Mouse (Mus musculus): ENCODE measurements at regions not wholly inside any gene's neighbourhood (a gene's known extent, or its start where the extent isn't known, plus 50 kb on each side); places are given as distances from the start of the nearest gene placed in this dataset.

DNA sequence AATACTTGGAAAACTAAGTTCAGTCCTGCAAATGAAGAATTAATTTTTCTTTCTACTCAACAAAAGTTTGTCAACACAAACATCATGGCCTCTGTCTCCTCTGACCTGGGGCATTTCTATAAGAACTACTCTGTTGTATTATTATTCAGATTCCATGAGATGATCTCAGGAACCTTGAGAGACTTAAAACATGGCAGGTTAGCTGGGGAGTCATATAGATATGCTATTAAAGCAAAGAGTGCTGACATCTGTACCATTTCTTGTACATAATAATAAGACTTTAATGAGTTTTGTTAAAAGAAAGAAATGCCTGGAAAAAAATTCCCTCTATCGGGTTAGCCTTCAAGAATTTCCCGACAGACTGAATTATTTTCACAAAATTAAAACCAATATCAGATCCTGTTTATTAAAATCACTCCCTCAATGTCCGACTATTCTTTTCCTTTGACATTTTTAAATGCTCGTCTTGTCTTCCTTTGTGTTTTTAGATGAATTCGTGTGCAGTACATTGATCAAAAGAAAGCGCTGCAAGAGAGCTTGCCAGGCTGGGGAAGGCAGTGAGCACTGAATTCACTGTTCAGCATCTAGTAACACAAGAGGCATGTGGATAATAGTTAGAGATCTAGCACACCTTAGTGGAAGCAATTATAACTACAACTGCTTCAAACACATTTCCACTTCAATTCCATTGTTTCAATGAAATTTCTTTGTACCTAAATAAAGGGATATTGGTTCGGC is 145.0 kb upstream of the Cxadr start:
- DNase-seq (ENCODE audit: low spot score) = peak; percentile 29

DNA sequence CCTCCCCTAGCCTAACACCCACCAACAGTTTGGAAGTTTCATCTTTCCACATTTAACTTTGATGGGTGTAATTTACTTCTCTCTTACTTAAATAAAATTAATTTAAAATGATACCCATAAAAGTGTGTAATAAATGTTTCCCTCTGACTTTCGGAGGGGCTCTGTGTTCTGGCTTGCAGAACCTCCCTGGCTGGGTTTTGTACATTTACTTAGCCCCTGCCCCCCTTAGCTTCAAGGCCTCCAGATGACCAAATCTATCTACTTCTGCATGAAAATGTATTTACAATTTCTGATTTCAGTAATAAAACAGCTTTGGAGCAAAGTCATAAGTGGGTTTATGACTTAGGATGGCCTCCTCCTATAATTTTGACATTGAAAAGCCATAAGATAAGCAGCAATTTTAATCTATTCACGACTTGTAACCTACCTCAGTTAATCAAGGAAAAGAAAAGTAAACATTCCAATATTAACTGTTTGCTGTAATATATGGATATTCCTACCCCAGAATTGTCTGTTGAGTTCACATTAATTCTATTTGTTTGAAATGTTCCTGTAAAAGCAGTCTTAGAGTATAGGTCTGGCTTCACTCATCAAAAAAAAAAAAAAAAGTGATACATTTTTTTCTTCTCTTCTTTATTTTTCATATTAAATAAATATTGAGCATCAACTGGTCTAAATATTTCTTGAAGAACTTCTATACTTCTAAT is 147.2 kb upstream of the Cxadr start:
- no peak for DNase-seq (ENCODE audit: low spot score)

DNA sequence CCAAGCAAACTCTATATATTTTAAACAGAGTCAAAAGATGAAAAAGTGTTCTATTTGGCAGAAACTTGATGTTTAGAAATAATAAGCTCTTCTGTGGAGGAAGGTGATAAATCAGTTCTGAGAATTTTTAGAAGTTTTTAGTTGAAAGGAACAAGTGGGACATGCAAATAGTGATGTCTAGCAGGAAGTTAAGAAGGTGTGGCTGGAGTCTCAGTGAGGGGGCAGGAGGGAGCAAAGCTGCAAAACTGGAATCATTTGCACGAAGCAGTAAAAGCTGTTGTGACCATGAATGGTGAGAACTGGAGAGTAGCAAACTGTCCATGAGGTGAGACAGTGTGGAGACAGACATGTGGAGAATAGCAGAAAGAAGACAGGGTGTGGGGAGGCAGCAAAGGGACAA is 157.1 kb upstream of the Cxadr start:
- no peak for DNase-seq (ENCODE audit: low spot score)

DNA sequence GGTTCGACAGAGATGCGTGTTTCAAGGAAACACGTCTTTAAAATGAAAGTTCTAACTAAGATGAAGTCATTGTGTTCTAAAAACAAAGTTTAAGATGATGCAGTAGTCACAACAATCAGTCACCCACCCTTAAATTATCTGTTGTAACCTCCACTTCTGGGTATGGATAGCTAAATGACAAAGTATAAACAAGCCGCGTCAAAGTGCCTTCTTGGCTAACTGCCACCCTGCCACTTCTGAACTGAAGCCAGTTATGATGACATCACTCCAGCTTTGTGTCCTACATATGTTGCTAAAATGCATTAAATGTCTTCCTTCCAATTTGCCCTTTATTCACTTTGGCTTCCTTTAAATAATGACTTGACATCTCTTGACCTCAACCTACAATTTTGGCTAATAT is 165.8 kb upstream of the Cxadr start:
- DNase-seq (ENCODE audit: low spot score) = no peak

DNA sequence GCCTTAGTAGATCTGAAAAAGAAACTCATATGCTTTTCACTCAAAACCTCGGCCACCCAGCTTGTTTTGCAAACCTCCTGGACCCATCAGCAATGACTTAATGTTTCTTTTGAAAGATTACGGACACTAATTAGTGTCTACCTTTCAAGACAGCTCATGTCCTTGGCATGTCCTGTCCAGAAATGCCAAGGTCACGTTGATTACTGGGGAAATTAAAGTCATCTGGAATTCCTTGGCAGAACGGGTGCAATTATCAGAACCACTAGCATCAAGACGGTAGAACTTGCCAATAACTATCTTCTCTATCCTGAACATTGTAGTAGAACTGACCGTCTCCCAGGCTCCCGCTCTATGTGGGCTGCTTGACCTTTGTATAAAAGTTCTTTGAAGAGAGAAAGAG is 166.8 kb upstream of the Cxadr start:
- no peak for DNase-seq (ENCODE audit: low spot score)

DNA sequence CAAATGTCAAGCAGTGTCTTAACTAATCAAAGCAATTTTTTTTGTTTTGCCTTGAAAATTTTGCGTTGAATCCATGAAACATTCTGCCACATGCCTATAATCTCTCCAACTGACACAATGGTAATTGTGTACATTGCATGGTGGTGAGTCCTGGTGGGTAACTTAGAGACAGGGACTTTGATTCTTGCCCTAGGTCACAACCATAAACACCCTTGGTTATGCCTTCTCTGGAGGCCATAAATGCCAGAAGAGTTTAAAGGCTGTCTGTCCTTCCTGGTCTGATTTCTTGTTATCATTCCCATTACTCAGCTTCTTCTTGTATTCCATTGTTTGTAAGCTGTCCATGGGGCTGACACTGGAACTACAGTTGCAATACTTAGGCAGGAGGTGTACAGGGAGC is 179.6 kb upstream of the Cxadr start:
- DNase-seq (ENCODE audit: low spot score) = no peak

DNA sequence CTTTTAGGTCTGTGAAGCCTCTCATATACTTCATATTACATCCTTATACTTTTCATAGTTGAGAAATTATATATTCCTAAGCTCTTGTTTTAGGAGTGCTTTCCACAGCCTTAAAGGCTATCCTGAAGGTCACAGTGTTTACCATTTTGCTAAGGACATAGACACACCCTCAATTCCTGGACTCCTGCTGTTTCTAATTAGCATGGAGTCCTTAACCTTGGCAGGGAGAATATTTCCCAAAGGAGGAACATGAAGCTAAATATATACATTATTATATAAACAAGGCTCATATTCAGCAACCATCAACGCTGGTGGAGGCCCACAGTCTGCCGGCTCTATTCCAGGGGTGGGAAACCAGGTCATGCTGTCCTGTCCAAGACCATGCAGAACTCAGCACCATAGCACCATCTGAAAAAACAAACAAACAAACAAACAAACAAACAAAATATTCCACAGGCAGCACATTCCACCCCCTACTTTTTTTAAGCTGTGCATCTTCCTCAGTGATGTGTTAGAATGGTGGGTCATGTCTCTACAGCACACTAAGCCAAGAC is 180.9 kb upstream of the Cxadr start:
- DNase-seq (ENCODE audit: low spot score) = no peak

DNA sequence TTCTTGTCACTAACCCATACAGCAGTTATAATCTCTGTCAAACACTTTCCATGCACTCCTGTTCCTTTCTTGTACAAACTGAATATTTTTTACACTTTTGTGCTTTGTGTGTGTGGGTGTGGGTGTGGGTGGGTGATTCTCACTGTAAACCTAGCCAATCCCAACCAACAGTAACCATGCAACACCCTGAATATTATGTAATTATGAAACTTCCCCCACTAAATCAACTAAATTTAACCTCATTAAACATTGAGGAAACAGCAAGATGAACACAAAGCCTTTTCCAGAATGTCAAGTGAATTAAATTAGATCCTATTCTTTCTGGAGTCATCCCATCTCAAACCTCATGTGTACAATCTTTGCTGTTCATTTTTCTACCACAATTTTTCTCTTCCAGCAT is 197.0 kb upstream of the Cxadr start:
- DNase-seq (ENCODE audit: low spot score) = no peak

DNA sequence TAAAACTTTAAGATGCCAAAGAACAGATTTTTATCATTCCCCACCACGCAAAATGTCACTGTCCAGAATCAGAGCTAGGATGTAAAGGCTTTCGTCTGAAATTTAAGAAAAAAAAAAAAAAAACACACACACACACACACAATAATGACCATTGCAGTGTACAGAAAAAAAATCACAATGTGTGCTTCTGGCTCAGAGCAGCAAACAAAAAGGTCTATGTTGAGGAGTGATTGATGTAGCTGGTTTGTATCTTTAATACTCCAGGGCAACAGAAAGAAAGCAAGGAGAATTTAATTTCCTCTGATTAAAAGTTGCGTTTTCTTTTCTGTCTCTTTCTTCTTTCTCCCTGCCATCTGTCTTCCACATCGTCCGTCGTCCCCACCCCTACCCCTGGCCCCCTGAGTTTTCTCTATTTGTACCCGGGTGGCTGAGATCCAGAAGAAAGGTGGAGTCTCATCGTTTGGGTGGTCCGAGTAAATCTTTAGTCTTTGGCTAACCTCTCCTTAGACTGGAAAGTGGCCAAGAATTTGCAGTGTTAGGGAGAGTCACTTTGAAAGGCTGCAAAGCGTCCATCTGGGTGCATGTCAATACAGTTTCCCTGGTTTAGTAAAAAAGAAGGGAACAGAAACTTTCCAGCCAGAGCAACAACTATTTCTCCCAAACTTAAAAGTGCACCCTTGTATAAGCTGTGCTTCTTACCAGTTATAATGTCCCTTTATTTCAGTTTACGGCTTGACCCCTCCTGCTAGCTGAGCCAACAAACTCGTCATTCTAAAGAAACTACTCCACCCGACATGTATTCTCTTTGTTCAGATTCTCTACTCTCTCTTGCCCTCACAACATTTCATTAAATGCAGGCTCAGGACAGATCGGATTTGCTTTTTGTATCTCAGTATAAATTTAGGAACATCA is 199.6 kb upstream of the Cxadr start:
- DNase-seq (ENCODE audit: low spot score) = peak; percentile 25

DNA sequence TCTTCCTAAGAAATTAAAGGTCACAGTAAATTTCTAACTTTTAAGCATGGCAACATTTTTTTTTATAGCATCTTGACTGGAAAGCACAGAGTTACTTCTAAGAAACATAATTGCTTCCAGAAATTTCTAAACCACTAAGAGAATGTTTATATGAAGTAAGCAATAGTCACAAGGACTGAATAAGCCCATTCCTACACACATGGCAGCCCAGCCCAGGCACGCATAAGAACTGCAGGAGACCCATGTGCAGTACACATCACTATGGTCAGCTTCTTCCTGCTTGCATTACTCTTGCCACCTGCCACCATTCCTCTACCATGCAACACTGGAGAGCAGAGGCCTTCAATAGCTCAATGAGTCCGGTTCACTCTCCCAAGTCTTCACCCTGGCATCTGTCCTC is 201.4 kb upstream of the Cxadr start:
- DNase-seq (ENCODE audit: low spot score) = no peak

DNA sequence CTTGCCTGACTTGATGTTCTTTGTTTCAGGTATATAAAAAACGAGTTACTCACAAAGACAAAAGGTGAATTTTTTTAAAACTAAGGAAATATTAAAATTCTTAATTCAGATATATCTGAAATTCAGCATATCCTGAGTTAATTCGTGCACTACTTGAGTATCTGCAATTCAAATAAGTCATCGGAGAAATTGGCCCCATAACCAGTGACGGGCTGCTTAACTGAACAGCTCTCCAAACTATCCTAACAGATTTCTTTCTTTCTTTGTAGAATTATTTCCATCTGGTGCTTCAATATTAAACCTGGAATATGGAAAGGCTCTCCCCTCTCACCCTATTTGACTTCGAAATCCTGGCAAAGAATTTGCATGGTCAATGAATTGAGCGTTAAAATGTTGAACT is 202.2 kb upstream of the Cxadr start:
- DNase-seq (ENCODE audit: low spot score) = no peak

DNA sequence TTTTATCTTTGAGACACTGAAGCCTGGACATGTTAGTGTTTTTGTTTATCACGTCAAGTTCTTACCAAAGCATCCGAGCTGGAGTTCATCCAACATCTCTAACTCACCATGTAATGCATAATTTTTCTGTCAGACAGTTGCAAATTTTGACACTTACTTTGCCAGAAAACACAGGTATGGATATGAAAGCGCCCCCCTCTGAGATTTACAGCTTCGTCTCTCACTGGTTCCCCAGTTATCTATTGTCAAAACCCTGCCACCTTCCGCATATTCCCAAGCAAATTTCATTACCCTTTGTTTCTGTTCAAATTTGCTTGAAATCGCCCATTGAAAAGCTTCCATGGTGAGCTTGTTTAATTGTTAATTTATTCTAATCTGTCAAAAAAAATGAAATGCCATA is 202.7 kb upstream of the Cxadr start:
- no peak for DNase-seq (ENCODE audit: low spot score)

DNA sequence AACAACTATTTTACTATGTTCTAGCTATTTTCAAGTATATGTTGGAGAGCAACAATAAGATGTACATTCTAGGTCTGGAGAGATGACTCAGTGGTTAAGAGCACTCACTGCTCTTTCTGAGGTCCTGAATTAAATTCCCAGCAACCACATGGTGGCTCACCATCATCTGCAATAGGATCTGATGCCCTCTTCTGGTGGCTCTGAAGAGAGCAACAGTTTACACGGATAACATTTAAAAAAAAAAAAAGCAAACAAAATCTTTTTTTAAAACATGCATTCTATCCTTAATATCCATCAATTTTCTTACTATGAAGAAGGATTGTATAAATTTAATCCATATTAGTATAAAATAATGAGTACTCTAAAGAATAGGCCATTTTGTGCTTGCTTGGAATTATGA is 204.7 kb upstream of the Cxadr start:
- DNase-seq (ENCODE audit: low spot score) = no peak

DNA sequence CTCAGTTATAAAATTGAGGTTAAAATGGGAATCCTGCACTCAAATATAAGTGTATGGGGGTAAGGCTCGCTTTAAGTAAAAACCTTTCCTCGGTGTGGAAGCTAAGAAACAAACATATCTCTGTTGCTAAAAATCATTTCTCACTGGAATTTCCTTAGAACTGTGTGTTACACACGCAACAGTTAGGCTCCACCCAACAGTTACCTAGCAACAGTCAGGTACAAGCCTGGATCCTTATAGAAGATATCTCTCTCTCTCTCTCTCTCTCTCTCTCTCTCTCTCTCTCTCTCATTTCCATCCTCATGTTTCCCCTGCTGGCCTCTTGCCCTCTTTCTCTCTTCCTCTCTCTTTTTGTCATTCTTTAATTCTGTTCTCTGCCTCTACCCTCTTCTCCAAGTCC is 211.1 kb upstream of the Cxadr start:
- DNase-seq (ENCODE audit: low spot score) = no peak

DNA sequence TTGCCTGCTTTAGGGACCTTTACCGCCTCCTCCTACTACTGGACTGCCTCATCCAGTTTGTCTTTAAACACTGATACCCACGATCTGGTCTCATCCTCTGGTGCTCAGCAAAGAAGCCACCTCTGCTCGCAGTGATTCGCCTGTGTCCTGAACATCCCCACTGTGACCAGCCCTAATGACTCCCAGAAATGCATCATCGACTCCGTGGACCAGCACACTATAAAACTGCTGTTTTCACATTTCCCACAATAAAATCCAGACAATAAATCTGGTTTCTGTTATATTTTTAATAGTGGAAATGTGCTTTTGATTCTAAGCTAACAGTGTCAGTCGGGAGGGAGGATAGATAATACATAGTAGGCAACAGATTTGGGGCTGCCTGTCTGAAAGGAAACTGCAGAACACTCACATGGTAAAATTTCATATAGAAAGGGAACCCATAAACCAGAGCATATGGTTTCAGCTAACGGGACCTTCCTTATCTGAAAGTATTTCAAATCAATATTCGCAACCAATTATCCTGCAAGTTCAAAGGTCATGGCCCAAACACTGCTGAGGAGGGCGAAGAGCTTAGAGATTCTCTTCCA is 233.7 kb upstream of the Cxadr start:
- DNase-seq (ENCODE audit: low spot score) = no peak

DNA sequence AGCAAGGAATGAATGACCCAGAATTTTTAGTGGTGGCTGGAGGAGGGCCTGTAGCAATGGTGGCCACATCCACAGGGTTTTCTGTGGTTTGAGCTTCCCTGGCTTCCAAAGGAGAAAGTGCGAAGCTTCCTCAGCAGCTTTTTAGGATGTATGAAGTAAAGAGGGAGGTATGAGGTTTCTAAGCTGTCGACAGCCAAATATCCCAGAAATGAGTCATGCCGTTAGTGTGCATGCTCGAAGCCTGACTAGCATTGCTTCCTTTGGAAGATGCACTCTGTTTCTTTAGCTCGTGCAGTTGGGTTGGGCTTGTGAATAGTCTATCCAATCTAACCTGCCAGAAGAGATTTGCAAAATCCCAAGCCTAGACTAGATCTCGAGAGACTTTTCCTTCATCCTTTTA is 240.8 kb upstream of the Cxadr start:
- DNase-seq (ENCODE audit: low spot score) = no peak

DNA sequence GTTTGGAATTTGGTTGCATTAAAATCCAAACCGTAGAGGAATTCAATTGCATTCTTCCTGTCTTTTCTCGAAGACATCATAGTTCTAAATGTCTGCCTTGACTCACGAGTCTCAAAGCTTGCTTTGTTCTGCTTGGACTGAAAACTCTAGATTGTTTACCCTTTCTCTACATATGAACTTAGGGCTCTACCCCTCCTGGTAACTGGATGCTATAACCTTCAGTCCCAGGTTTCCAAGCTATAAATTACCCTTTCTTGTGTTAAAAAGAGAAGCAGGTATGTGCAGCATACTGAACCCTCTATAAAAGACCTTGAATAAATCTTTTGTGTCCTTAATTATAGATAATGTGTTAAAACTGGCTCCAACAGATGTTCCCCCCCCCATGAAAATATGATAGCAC is 243.7 kb upstream of the Cxadr start:
- DNase-seq (ENCODE audit: low spot score) = no peak

DNA sequence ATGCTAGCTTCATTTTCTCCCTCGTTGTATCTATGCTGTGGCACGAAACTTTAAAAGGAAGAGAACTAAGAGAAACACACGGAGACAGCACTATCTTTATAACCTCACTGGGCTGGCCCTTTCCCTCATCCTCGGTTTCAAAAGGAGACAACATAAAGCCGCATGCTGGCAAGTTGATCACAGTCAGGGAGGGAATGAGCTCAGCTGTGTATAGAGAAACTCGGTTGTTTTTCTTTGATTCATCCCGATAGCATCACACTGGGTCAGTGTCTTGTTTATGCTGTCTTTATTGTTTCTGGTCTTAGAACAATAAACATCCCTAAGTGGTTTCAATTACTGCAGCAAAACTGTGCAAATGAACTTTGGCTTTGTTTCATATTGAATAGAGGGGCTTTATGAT is 249.2 kb upstream of the Cxadr start:
- peak; percentile 16 for DNase-seq (ENCODE audit: low spot score)

DNA sequence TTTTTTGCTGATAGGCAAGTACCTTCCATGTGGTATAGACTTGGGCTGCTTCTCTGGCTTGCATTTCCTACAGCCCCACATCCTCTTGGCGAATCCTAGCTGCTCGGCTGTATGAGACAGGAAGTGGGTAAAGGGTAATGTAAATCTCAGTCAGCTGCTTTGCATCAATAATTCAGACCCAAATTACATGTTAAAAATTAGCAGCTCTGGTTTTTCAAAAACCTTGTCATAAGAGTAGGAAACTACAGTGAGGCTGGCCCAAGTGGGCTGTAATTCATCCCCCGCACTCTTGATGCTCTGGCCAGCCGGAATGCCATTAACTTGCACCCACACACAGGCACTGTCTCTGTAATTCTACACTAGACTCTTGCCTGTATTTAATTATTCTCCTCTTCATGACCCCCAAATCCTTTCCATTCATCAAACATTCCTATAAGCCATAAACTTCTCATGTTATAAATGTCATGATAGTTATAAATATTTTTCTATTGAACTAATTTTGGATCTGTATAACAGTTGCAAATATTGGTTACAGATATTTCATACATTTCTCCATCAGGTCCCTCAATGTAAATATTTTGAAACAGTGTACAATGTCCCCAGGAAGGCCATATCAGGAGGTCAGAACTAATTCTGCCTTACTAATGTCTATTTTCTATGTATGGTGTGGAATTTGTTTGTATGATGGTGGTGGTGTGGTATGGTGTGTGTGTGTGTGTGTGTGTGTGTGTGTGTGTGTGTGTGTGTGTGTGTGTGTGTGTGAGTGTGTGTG is 261.0 kb upstream of the Cxadr start:
- DNase-seq (ENCODE audit: low spot score) = no peak

DNA sequence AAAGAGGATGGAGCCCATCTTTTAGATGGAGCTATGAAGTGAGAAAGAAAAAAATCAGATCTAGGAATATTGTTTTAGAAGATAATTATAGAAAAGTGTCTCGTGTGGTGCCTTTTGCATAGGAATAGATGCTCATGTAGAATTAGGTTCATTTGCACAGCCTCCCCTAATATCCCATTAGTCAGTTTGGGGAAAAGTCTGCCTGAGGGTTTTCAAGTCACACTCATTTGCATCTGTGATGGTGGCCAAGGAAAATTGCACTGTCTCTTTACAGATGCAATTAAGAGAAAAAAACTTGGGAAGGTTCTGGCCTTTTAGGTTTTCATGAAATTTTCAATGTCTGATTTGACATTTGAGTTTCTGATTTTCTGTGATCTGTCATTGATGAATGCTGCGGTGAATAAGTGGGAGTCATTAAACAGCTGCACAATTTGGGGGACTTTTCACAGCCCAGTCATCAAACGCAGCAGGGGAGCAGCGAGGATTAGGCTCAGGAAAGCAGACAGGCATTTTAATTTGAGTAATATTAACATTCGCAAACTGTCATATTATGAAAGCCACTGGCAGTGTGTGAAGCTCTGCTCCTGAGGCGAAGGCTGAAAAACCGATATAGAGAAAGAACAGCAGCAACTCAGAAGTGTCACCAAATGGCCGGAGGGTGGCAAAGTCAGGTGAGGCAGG is 281.5 kb upstream of the Cxadr start:
- DNase-seq (ENCODE audit: low spot score) = no peak

DNA sequence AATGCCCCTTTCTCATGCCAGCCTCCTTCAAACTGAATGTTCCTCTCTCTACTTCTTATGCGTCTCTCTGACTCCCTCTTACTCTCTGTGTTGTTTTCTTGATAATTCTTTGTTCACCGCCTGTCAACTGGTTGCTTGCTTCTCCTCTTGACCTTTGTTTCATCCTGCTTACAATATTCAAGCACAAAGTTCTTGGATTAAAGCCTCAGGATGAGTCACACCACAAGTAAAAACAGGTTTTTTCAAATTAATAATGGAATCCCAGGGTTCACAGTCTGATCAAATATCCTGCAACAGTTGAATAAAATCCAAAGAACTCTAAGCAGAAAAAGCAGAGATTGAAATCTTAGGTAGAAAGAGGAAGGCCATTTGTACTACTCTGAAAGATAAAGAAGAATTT is 285.9 kb upstream of the Cxadr start:
- DNase-seq (ENCODE audit: low spot score) = no peak
